8 mouse cellular contexts compared by ENCODE assay signal in genomic region chr16:23100099-23100575, GRCm38 (mm10). TPM values are rescaled to one million over a fixed set of nuclear protein-coding genes. Genes with fewer than 3 reads are reported as not detected.
DNase-seq lines count a peak whose midpoint lies in the region; ATAC-seq and TF ChIP-seq lines count a peak whose summit lies in the region.

No protein-coding gene starts in this region.

- H3K27ac ChIP-seq in lung, embryonic 14.5 days (ENCODE audit: low read depth): no peak overlapping the region
- H3K27ac ChIP-seq in embryonic facial prominence, embryonic 15.5 days (replicated peaks): no peak overlapping the region
- peak overlapping the region; percentile 20; the same call in 1 of the 2 replicates for H3K27ac ChIP-seq in intestine, embryonic 15.5 days

- H3K9me3 ChIP-seq in lung, embryonic 14.5 days (ENCODE audit: low read depth, low read length): no peaks in the 10 kb centered on the region
- H3K9me3 ChIP-seq in embryonic facial prominence, embryonic 15.5 days (replicated peaks): no peaks in the 10 kb centered on the region
- no peaks in the 10 kb centered on the region for H3K9me3 ChIP-seq in intestine, embryonic 15.5 days

- H3K4me3 ChIP-seq in lung, embryonic 14.5 days (ENCODE audit: low read depth, low read length): peak overlapping the region; percentile 29
- peak overlapping the region; percentile 27 for H3K4me3 ChIP-seq in embryonic facial prominence, embryonic 15.5 days (replicated peaks)
- H3K4me3 ChIP-seq in intestine, embryonic 15.5 days (replicated peaks): peak overlapping the region; percentile 33

- TF ChIP-seq CTCF in lung, embryonic 14.5 days (IDR thresholded peaks at IDR 0.05; ENCODE audit: low read depth): no peak

- H3K4me1 ChIP-seq in lung, embryonic 14.5 days (ENCODE audit: insufficient read depth): no peaks in the 10 kb centered on the region
- H3K4me1 ChIP-seq in embryonic facial prominence, embryonic 15.5 days: peaks cover 8% of the 10 kb centered on the region; the same call in 1 of the 2 replicates
- H3K4me1 ChIP-seq in intestine, embryonic 15.5 days (replicated peaks): peaks cover 9% of the 10 kb centered on the region

- DNase-seq in lung, embryonic 14.5 days: peak; percentile 71
- DNase-seq in lung, postnatal 25 days (ENCODE audit: low spot score): no peak
- DNase-seq in lung, postnatal 36 days: peak; percentile 12
- DNase-seq in testis, postnatal 14 days (ENCODE audit: low spot score): peak; percentile 25
- DNase-seq in urinary bladder, postnatal 10 days (ENCODE audit: low spot score): no peak

- peak overlapping the region; percentile 52 for H3K9ac ChIP-seq in lung, embryonic 14.5 days
- peak overlapping the region; percentile 7; the same call in 1 of the 2 replicates for H3K9ac ChIP-seq in embryonic facial prominence, embryonic 15.5 days
- H3K9ac ChIP-seq in intestine, embryonic 15.5 days: peak overlapping the region; percentile 43

- no peaks in the 10 kb centered on the region for H3K27me3 ChIP-seq in lung, embryonic 14.5 days (ENCODE audit: insufficient read depth, low read length)
- H3K27me3 ChIP-seq in embryonic facial prominence, embryonic 15.5 days: no peaks in the 10 kb centered on the region
- H3K27me3 ChIP-seq in intestine, embryonic 15.5 days (replicated peaks): no peaks in the 10 kb centered on the region

- peak; percentile 77 for ATAC-seq in lung, embryonic 14.5 days (ENCODE audit: insufficient read depth)
- no peak; the same call in 1 of the 2 replicates for ATAC-seq in embryonic facial prominence, embryonic 15.5 days (ENCODE audit: insufficient number of reproducible peaks, low FRiP score, low TSS enrichment, low read depth)
- ATAC-seq in intestine, embryonic 15.5 days: peak; percentile 73
- no peak for ATAC-seq in inflammation-experienced regulatory T-cells, adult 6 months

- H3K4me2 ChIP-seq in lung, embryonic 14.5 days: peak overlapping the region; percentile 62
- H3K4me2 ChIP-seq in embryonic facial prominence, embryonic 15.5 days (replicated peaks): peak overlapping the region; percentile 41
- peak overlapping the region; percentile 72 for H3K4me2 ChIP-seq in intestine, embryonic 15.5 days (replicated peaks)

- WGBS in lung, embryonic 14.5 days: 0% methylated on average over 9 of the region's 9 CpGs
- WGBS in embryonic facial prominence, embryonic 15.5 days: 2% methylated on average over 9 of the region's 9 CpGs
- 3% methylated on average over 9 of the region's 9 CpGs for WGBS in intestine, embryonic 15.5 days

- no peaks in the 10 kb centered on the region for H3K36me3 ChIP-seq in lung, embryonic 14.5 days (ENCODE audit: insufficient read depth)
- H3K36me3 ChIP-seq in embryonic facial prominence, embryonic 15.5 days: no peaks in the 10 kb centered on the region
- H3K36me3 ChIP-seq in intestine, embryonic 15.5 days: no peaks in the 10 kb centered on the region

RNA-seq across cellular contexts. Expression of gene Eif4a2, which starts 7.1 kb away (rescaled TPM):
- 194 and 206 TPM in 2 replicates for polyA plus RNA-seq in lung, embryonic 14.5 days (2014; fragmentation: Nextera tagmentation; extraction: Ambion mirVana)
- polyA plus RNA-seq in embryonic facial prominence, embryonic 15.5 days (2015; fragmentation: Nextera tagmentation; extraction: Ambion mirVana): 231 and 236 TPM in 2 replicates
- 204 and 222 TPM in 2 replicates for polyA plus RNA-seq in intestine, embryonic 15.5 days (2015; fragmentation: Nextera tagmentation; extraction: Ambion mirVana)
- 100 to 1,000 TPM; 438 to 692 (median 649) TPM for polyA plus RNA-seq in inflammation-experienced regulatory T-cells, adult 6 months (2017; shearing (Covaris generic))

RNA-seq across cellular contexts. Expression of gene Rfc4, which starts 27.4 kb away (rescaled TPM):
- polyA plus RNA-seq in lung, embryonic 14.5 days (2014; fragmentation: Nextera tagmentation; extraction: Ambion mirVana): 144 and 148 TPM in 2 replicates
- 83.0 and 86.0 TPM in 2 replicates for polyA plus RNA-seq in embryonic facial prominence, embryonic 15.5 days (2015; fragmentation: Nextera tagmentation; extraction: Ambion mirVana)
- 118 and 130 TPM in 2 replicates for polyA plus RNA-seq in intestine, embryonic 15.5 days (2015; fragmentation: Nextera tagmentation; extraction: Ambion mirVana)
- polyA plus RNA-seq in inflammation-experienced regulatory T-cells, adult 6 months (2017; shearing (Covaris generic)): 100 to 1,000 TPM in 1 of 3 experiments, 10 to 100 TPM in 2; 34.3 to 110 (median 50.4) TPM

RNA-seq across cellular contexts. Expression of gene Kng1, which starts 42.5 kb away (rescaled TPM):
- polyA plus RNA-seq in lung, embryonic 14.5 days (2014; fragmentation: Nextera tagmentation; extraction: Ambion mirVana): 0.22 and 0.32 TPM in 2 replicates
- polyA plus RNA-seq in embryonic facial prominence, embryonic 15.5 days (2015; fragmentation: Nextera tagmentation; extraction: Ambion mirVana): 0.08 and 0.17 TPM in 2 replicates
- polyA plus RNA-seq in intestine, embryonic 15.5 days (2015; fragmentation: Nextera tagmentation; extraction: Ambion mirVana): 6.6 and 10.9 TPM in 2 replicates
- not detected for polyA plus RNA-seq in inflammation-experienced regulatory T-cells, adult 6 months (2017; shearing (Covaris generic))

RNA-seq across cellular contexts. Expression of gene Adipoq, which starts 46.2 kb away (rescaled TPM):
- not detected in 2 replicates for polyA plus RNA-seq in lung, embryonic 14.5 days (2014; fragmentation: Nextera tagmentation; extraction: Ambion mirVana)
- polyA plus RNA-seq in embryonic facial prominence, embryonic 15.5 days (2015; fragmentation: Nextera tagmentation; extraction: Ambion mirVana): 0.13 and 0.25 TPM in 2 replicates
- polyA plus RNA-seq in intestine, embryonic 15.5 days (2015; fragmentation: Nextera tagmentation; extraction: Ambion mirVana): not detected in 2 replicates
- under 1 TPM in 2 of 3 experiments, not detected in 1; 0.46 to 0.95 TPM for polyA plus RNA-seq in inflammation-experienced regulatory T-cells, adult 6 months (2017; shearing (Covaris generic))

Comparison
In these comparisons a context has a peak if more than half of its experiments do, and no peak if none do; other contexts are left out.
1. DNase-seq: peak in lung, embryonic 14.5 days (single experiment), lung, postnatal 36 days (single experiment) and testis, postnatal 14 days (single experiment); none in lung, postnatal 25 days (single experiment) and urinary bladder, postnatal 10 days (single experiment).
2. ATAC-seq: peak in lung, embryonic 14.5 days (single experiment) and intestine, embryonic 15.5 days (single experiment); none in embryonic facial prominence, embryonic 15.5 days (single experiment) and inflammation-experienced regulatory T-cells, adult 6 months (single experiment).
3. Peak in every context shown above with its lines, with median percentiles within 50 percentile points of each other: H3K4me2 ChIP-seq, H3K4me3 ChIP-seq and H3K9ac ChIP-seq.